Comparison of ENCODE assay signal across 8 mouse cellular contexts in the genomic region with DNA sequence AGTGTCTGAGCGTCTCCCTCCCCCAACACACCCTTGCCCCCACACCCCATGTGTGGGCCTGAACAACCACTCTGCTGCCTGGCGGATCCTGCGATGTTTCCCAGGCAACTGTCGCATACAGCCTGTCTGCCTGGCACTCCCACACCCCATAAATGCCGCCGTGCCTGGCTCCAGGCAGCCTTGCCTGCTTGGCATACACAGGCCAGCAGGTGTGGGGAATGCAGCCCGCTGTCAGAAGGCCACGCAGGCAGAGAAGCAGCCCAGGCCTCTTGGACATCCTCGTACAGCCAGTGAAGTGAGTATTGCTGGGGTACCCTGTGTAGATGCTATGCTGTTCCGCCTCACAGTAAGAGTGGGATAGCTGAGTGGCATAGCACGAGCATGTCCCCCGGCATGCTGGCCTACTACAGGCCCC. TPM values are rescaled to one million over a fixed set of nuclear protein-coding genes. Genes with fewer than 3 reads are reported as not detected.
DNase-seq lines count a peak whose midpoint lies in the region; ATAC-seq and TF ChIP-seq lines count a peak whose summit lies in the region.

No protein-coding gene starts in this region.

- H3K9me3 ChIP-seq in forebrain, embryonic 15.5 days: no peaks in the 10 kb centered on the region
- H3K9me3 ChIP-seq in forebrain, embryonic 10.5 days: peaks cover 3% of the 10 kb centered on the region; the same call in 1 of the 2 replicates
- no peaks in the 10 kb centered on the region for H3K9me3 ChIP-seq in ES-E14 (ENCODE audit: control insufficient read depth, insufficient read depth, low read depth, low read length)
- no peaks in the 10 kb centered on the region for H3K9me3 ChIP-seq in limb, embryonic 15.5 days

- 55% methylated on average over 12 of the region's 12 CpGs for WGBS in forebrain, embryonic 15.5 days
- 91% methylated on average over 12 of the region's 12 CpGs for WGBS in forebrain, embryonic 10.5 days
- 49% methylated on average over 12 of the region's 12 CpGs for WGBS in limb, embryonic 15.5 days

- ATAC-seq in forebrain, embryonic 15.5 days (replicated peaks): peak; percentile 36
- no peak for ATAC-seq in limb, embryonic 15.5 days (ENCODE audit: insufficient number of reproducible peaks, low FRiP score, low TSS enrichment, low read depth)

- no peak overlapping the region for H3K9ac ChIP-seq in forebrain, embryonic 15.5 days (replicated peaks)
- H3K9ac ChIP-seq in ES-E14 (ENCODE audit: insufficient read depth, low read depth, low read length, poor library complexity, severe bottlenecking): peak overlapping the region; percentile 8; the same call in 1 of the 2 replicates
- no peak overlapping the region for H3K9ac ChIP-seq in limb, embryonic 15.5 days

- in situ Hi-C loops in ES-E14 (cut with MboI; ENCODE audit: low sequenced_read_pairs in 2 of 2, unreplicated experiment in 2 of 2): loop anchor here (5.0 to 25.0 kb wide), 2 partner anchors 154 to 359 kb away; a partner anchor contains a TSS

- DNase-seq in forebrain, embryonic 10.5 days (ENCODE audit: extremely low spot score, low spot score): no peak
- no peak for DNase-seq in ES-E14 (ENCODE audit: low read depth, low spot score)
- peak; percentile 70 to 82 for DNase-seq in frontal cortex, adult 2 months (ENCODE audit: extremely low spot score in 1 of 2, low spot score in 1 of 2)
- DNase-seq in kidney, postnatal 10 days: peak; percentile 55
- no peak for DNase-seq in spleen, postnatal 4 days (ENCODE audit: low spot score in 2 of 2)
- DNase-seq in yolk sac, embryonic 10.5 days (ENCODE audit: low spot score): no peak

- H3K4me2 ChIP-seq in forebrain, embryonic 15.5 days (replicated peaks): no peak overlapping the region
- H3K4me2 ChIP-seq in limb, embryonic 15.5 days: no peak overlapping the region

- peak overlapping the region; percentile 78 for H3K27ac ChIP-seq in forebrain, embryonic 15.5 days (replicated peaks)
- no peak overlapping the region for H3K27ac ChIP-seq in forebrain, embryonic 10.5 days
- H3K27ac ChIP-seq in ES-E14 (ENCODE audit: insufficient read depth, low read depth, low read length, poor library complexity, severe bottlenecking): no peak overlapping the region
- peak overlapping the region; percentile 59 for H3K27ac ChIP-seq in limb, embryonic 15.5 days

- H3K36me3 ChIP-seq in forebrain, embryonic 15.5 days: no peaks in the 10 kb centered on the region
- H3K36me3 ChIP-seq in forebrain, embryonic 10.5 days (replicated peaks): no peaks in the 10 kb centered on the region
- no peaks in the 10 kb centered on the region for H3K36me3 ChIP-seq in ES-E14 (ENCODE audit: control insufficient read depth, insufficient read depth, low read length, poor library complexity, severe bottlenecking)
- H3K36me3 ChIP-seq in limb, embryonic 15.5 days: no peaks in the 10 kb centered on the region

- no peak overlapping the region for H3K4me3 ChIP-seq in forebrain, embryonic 15.5 days
- H3K4me3 ChIP-seq in forebrain, embryonic 10.5 days: no peak overlapping the region
- peak overlapping the region in 1 of 2 experiments; percentile 37; a peak in 1 of 4 replicates for H3K4me3 ChIP-seq in ES-E14 (ENCODE audit: insufficient read depth in 1 of 2, low read depth in 1 of 2, low read length in 2 of 2, poor library complexity in 1 of 2, severe bottlenecking in 1 of 2)
- H3K4me3 ChIP-seq in limb, embryonic 15.5 days: no peak overlapping the region

- H3K27me3 ChIP-seq in forebrain, embryonic 15.5 days: no peaks in the 10 kb centered on the region
- H3K27me3 ChIP-seq in forebrain, embryonic 10.5 days (ENCODE audit: poor library complexity, severe bottlenecking): 0 out of 2 replicates have a peak, but pooled peaks cover 5% of the 10 kb centered on the region
- H3K27me3 ChIP-seq in limb, embryonic 15.5 days: no peaks in the 10 kb centered on the region

- H3K4me1 ChIP-seq in forebrain, embryonic 15.5 days: peaks cover 34% of the 10 kb centered on the region
- H3K4me1 ChIP-seq in forebrain, embryonic 10.5 days: peaks cover 26% of the 10 kb centered on the region
- H3K4me1 ChIP-seq in ES-E14 (ENCODE audit: control insufficient read depth in 2 of 2, insufficient read depth in 2 of 2, low read length in 2 of 2, poor library complexity in 1 of 2): peaks cover 5 to 10% of the 10 kb centered on the region in 2 experiments; a peak in 2 of 4 replicates
- peaks cover 44% of the 10 kb centered on the region for H3K4me1 ChIP-seq in limb, embryonic 15.5 days

TF ChIP-seq in ES-E14, 5 proteins besides CTCF, POLR2A, EP300 and RAD21:
- no peak for TF ChIP-seq ZNF384 (IDR thresholded peaks at IDR 0.05; ENCODE audit: low read depth, low read length)
- no peak for TF ChIP-seq CHD2 (IDR thresholded peaks at IDR 0.05; ENCODE audit: low read depth, low read length)
- no peak for TF ChIP-seq HCFC1 (IDR thresholded peaks at IDR 0.05; ENCODE audit: borderline replicate concordance, insufficient read depth, low read length)
- TF ChIP-seq MAFK (IDR thresholded peaks at IDR 0.05; ENCODE audit: insufficient read depth, low read depth, low read length): no peak

RNA-seq across cellular contexts. Expression of a gene that starts 2.9 kb away (rescaled TPM):
- polyA plus RNA-seq in forebrain, embryonic 15.5 days (2015; fragmentation: Nextera tagmentation; extraction: Ambion mirVana): 88.2 and 89.3 TPM in 2 replicates
- 108 and 110 TPM in 2 replicates for polyA plus RNA-seq in forebrain, embryonic 10.5 days (2016; fragmentation: Nextera tagmentation; extraction: Ambion mirVana)
- total RNA-seq in ES-E14 (2012; rRNA removed): 16.4 and 17.8 TPM in 2 replicates
- polyA plus RNA-seq in frontal cortex, adult 2 months (2012; rRNA removed): 41.0 and 42.9 TPM in 2 replicates
- polyA plus RNA-seq in limb, embryonic 15.5 days (2015; fragmentation: Nextera tagmentation; extraction: Ambion mirVana): 74.0 and 76.2 TPM in 2 replicates

RNA-seq across cellular contexts. Expression of a gene that starts 24.3 kb away (rescaled TPM):
- 14.3 TPM in 2 replicates for polyA plus RNA-seq in forebrain, embryonic 15.5 days (2015; fragmentation: Nextera tagmentation; extraction: Ambion mirVana)
- polyA plus RNA-seq in forebrain, embryonic 10.5 days (2016; fragmentation: Nextera tagmentation; extraction: Ambion mirVana): 8.6 and 9.7 TPM in 2 replicates
- 30.2 and 38.0 TPM in 2 replicates for total RNA-seq in ES-E14 (2012; rRNA removed)
- 76.4 and 78.3 TPM in 2 replicates for polyA plus RNA-seq in frontal cortex, adult 2 months (2012; rRNA removed)
- 25.2 and 26.8 TPM in 2 replicates for polyA plus RNA-seq in limb, embryonic 15.5 days (2015; fragmentation: Nextera tagmentation; extraction: Ambion mirVana)

Comparison
In these comparisons a context has a peak if more than half of its experiments do, and no peak if none do; other contexts are left out.
1. H3K27ac ChIP-seq: peak in forebrain, embryonic 15.5 days (single experiment) and limb, embryonic 15.5 days (single experiment); none in forebrain, embryonic 10.5 days (single experiment) and ES-E14 (single experiment).
2. DNase-seq: peak in frontal cortex, adult 2 months (2 of 2) and kidney, postnatal 10 days (single experiment); none in forebrain, embryonic 10.5 days (single experiment), ES-E14 (single experiment), spleen, postnatal 4 days (0 of 2) and yolk sac, embryonic 10.5 days (single experiment).